Mouse (Mus musculus) heart, embryonic 10.5 days (tissue): ENCODE data around the gene Klre1. TPM values are rescaled to one million over a fixed set of nuclear protein-coding genes. Genes with fewer than 3 reads are reported as not detected.

ENCODE experiments used
- DNase-seq: peaks from one replicate; pipeline ENCODE4 v3.0.0-alpha.2; 2017; ENCODE audit warnings: low spot score
- H3K27ac ChIP-seq: fragments of 300-500 bp; sonication (generic); 2 replicates; pipeline ENCODE4 v1.5.1; 2016; ENCODE audit warnings: mild to moderate bottlenecking
- H3K27me3 ChIP-seq: fragments of 300-500 bp; sonication (generic); 2 replicates; pipeline ENCODE4 v1.6.1; 2016; ENCODE audit warnings: mild to moderate bottlenecking; ENCODE audit not compliant: poor library complexity, insufficient read depth, severe bottlenecking
- H3K36me3 ChIP-seq: fragments of 300-500 bp; sonication (generic); 2 replicates; pipeline ENCODE4 v1.6.1; 2016; ENCODE audit warnings: mild to moderate bottlenecking, moderate library complexity
- H3K4me1 ChIP-seq: fragments of 300-500 bp; sonication (generic); 2 replicates; pipeline ENCODE4 v1.6.1; 2016; ENCODE audit warnings: mild to moderate bottlenecking
- H3K4me3 ChIP-seq: fragments of 300-500 bp; sonication (generic); 2 replicates; pipeline ENCODE4 v1.5.1; 2016; ENCODE audit warnings: mild to moderate bottlenecking, moderate library complexity
- H3K9me3 ChIP-seq: fragments of 300-500 bp; sonication (generic); 2 replicates; pipeline ENCODE4 v1.6.1; 2016; ENCODE audit warnings: mild to moderate bottlenecking, moderate library complexity
- WGBS: fragments of 180-500 bp; shearing (Covaris S2); methylation state at CpG from one replicate; pipeline ENCODE4 v1.1.7; 2016; 5-methylcytosine and 5-hydroxymethylcytosine counted together
- polyA plus RNA-seq: library from polyadenylated mRNA; unstranded; fragments of >200 nt; fragmentation: Nextera tagmentation; extraction: Ambion mirVana; gene quantifications from 2 replicates; pipeline ENCODE4 v1.2.1, GENCODE M21; 2016

The Klre1 gene
- polyA plus RNA-seq, 1 experiment from 2014 or later = not detected

- Histone ChIP-seq H3K4me1 (no peaks in the 10 kb centered on the region), H3K4me3 (no peak overlapping the region), H3K27me3 (no peaks in the 10 kb centered on the region), H3K27ac (no peak overlapping the region), H3K9me3 (no peaks in the 10 kb centered on the region), H3K36me3 (0 out of 2 replicates have a peak, but pooled peaks cover 2% of the 10 kb centered on the region)
- WGBS = 80% methylated on average over 2 of the region's 2 CpGs
- DNase-seq = no peak
Observed at GRCm38 (mm10) chr6:129547277-129547676, 30.4 kb upstream of the Klre1 start.

DNA sequence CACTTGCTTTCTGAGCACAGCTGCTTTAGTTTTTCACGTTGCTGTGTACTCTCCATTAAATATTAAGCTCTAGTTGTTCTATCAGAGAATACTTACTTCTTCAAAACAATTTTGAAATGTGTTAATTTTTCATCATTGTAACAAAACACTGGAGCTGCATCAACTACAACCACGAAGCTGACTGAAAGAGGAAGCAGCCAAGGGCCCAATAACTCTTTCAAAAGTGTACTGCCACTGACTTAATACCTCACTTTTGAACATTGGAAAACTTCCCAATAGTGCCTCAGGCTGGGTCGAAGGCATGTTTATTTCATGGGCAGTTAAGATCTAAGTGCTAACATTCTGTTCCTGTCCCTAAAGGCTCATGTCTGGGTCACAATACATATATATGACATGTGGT, 29.7 kb upstream of the Klre1 start:
- WGBS = 68% methylated on average over 3 of the region's 3 CpGs
- Histone ChIP-seq H3K36me3 (no peaks in the 10 kb centered on the region), H3K4me1 (no peaks in the 10 kb centered on the region), H3K27me3 (no peaks in the 10 kb centered on the region), H3K27ac (no peak overlapping the region), H3K9me3 (no peaks in the 10 kb centered on the region), H3K4me3 (no peak overlapping the region)
- no peak for DNase-seq

DNA sequence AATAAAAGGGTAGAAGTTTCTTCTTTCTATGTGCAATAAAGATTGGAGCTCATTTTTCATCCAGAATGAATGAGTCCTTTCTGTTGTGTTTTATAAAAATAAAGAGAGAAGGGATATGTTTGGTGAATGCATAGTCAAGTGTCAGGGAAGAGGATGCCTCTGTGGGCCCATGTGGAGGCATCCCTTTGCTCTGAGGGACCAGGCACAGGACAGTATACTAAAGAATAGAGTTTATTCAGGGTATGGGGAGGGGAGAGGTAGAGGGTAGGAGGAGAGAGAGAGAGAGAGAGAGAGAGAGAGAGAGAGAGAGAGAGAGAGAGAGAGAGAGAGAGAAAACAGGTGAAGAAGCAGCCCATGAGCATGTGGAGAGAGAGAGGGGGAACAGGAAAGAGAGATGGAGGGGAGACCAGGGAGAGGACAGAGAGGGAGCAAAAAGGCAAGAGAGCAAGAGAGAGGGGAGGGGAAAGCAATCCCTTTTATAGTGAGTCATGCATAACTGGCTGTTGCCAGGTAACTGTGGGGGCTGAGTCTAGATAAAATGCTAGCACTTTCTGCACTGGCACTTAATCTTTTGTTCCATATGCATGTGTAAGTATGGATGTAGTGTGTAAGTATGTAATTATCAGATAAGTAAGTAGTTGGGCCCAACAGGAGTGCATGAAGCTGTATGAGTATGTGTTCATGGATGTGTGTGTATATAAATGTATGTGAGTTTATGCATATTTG, 20.2 kb upstream of the Klre1 start:
- Histone ChIP-seq H3K27ac (no peak overlapping the region), H3K9me3 (no peaks in the 10 kb centered on the region), H3K36me3 (no peaks in the 10 kb centered on the region), H3K4me3 (no peak overlapping the region), H3K4me1 (no peaks in the 10 kb centered on the region), H3K27me3 (no peaks in the 10 kb centered on the region)
- DNase-seq = no peak

GRCm38 (mm10) chr6:129558946-129559640, 18.6 kb upstream of the Klre1 start:
- DNase-seq = peak; percentile 85
- Histone ChIP-seq H3K27me3 (no peaks in the 10 kb centered on the region), H3K4me3 (no peak overlapping the region), H3K27ac (no peak overlapping the region), H3K4me1 (no peaks in the 10 kb centered on the region), H3K9me3 (no peaks in the 10 kb centered on the region), H3K36me3 (no peaks in the 10 kb centered on the region)
- 21% methylated on average over 12 of the region's 12 CpGs for WGBS

- H3K36me3 ChIP-seq = no peaks in the 10 kb centered on the region
- WGBS = 44% methylated on average over 4 of the region's 4 CpGs
- no peak for DNase-seq
- no peaks in the 10 kb centered on the region for H3K4me1 ChIP-seq
- H3K27ac ChIP-seq = no peak overlapping the region
- no peak overlapping the region for H3K4me3 ChIP-seq
- H3K9me3 ChIP-seq = no peaks in the 10 kb centered on the region
- no peaks in the 10 kb centered on the region for H3K27me3 ChIP-seq
Observed at GRCm38 (mm10) chr6:129559641-129560027, 18.1 kb upstream of the Klre1 start.

GRCm38 (mm10) chr6:129565257-129565656, 12.4 kb upstream of the Klre1 start:
- H3K4me3 ChIP-seq = no peak overlapping the region
- no peaks in the 10 kb centered on the region for H3K27me3 ChIP-seq
- no peaks in the 10 kb centered on the region for H3K4me1 ChIP-seq
- no peak overlapping the region for H3K27ac ChIP-seq
- 76% methylated on average over 2 of the region's 2 CpGs for WGBS
- no peak for DNase-seq
- no peaks in the 10 kb centered on the region for H3K9me3 ChIP-seq
- H3K36me3 ChIP-seq = no peaks in the 10 kb centered on the region

- Histone ChIP-seq H3K27me3 (no peaks in the 10 kb centered on the region), H3K4me1 (no peaks in the 10 kb centered on the region), H3K9me3 (no peaks in the 10 kb centered on the region), H3K4me3 (no peak overlapping the region), H3K27ac (no peak overlapping the region), H3K36me3 (no peaks in the 10 kb centered on the region)
- 28% methylated on average over 2 of the region's 2 CpGs for WGBS
- no peak for DNase-seq
Observed at GRCm38 (mm10) chr6:129575315-129575714, 2.4 kb upstream of the Klre1 start.

GRCm38 (mm10) chr6:129581274-129581673, 3.6 kb downstream of the Klre1 start:
- no peaks in the 10 kb centered on the region for H3K27me3 ChIP-seq
- no peak overlapping the region for H3K27ac ChIP-seq
- no peak overlapping the region for H3K4me3 ChIP-seq
- WGBS = 68% methylated on average over 4 of the region's 4 CpGs
- no peaks in the 10 kb centered on the region for H3K4me1 ChIP-seq
- H3K9me3 ChIP-seq = no peaks in the 10 kb centered on the region
- DNase-seq = no peak
- no peaks in the 10 kb centered on the region for H3K36me3 ChIP-seq

- Histone ChIP-seq H3K27ac (no peak overlapping the region), H3K27me3 (no peaks in the 10 kb centered on the region), H3K9me3 (no peaks in the 10 kb centered on the region), H3K36me3 (no peaks in the 10 kb centered on the region), H3K4me3 (no peak overlapping the region), H3K4me1 (no peaks in the 10 kb centered on the region)
- WGBS = 71% methylated on average over 4 of the region's 4 CpGs
- DNase-seq = no peak
Observed at GRCm38 (mm10) chr6:129581896-129582295, 4.2 kb downstream of the Klre1 start.

- Histone ChIP-seq H3K36me3 (no peaks in the 10 kb centered on the region), H3K4me1 (no peaks in the 10 kb centered on the region), H3K27ac (no peak overlapping the region), H3K27me3 (no peaks in the 10 kb centered on the region), H3K9me3 (no peaks in the 10 kb centered on the region), H3K4me3 (no peak overlapping the region)
- DNase-seq = no peak
- WGBS = 76% methylated on average over 3 of the region's 3 CpGs
Observed at GRCm38 (mm10) chr6:129583014-129583413, 5.3 kb downstream of the Klre1 start.

DNA sequence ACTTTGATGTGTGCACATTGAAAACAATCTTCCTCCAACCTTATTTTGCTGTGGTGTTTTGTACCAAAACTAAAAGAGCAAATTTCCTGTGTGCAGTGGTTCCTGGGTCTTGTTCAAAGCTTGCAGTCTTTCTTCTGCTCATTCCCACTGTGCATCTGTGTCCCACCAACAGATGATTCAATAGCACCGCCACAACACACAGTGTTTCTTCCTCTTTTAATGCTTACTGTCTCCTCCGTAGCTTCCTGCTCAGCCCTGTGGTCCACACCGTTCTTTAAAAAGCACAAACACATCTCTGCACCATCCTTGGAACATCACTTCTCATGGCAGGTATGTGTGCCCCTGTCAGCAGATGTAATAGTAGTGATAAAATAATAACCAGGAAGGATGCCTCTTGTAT, 13.8 kb downstream of the Klre1 start, which contains the start of gene Klrd1:
Klrd1 (plus strand) TSS at position 275 of the 400 bp plus-strand sequence.
- no peak within 1 kb of the TSS for H3K27ac ChIP-seq
- no peak for DNase-seq
- H3K9me3 ChIP-seq = no peaks in the 10 kb centered on the region
- WGBS = 71% methylated on average over 3 of the region's 3 CpGs
- H3K4me1 ChIP-seq = no peaks in the 10 kb centered on the region
- H3K27me3 ChIP-seq = no peaks in the 10 kb centered on the region
- H3K4me3 ChIP-seq = no peak within 1 kb of the TSS
- no peaks in the 10 kb centered on the region for H3K36me3 ChIP-seq

DNA sequence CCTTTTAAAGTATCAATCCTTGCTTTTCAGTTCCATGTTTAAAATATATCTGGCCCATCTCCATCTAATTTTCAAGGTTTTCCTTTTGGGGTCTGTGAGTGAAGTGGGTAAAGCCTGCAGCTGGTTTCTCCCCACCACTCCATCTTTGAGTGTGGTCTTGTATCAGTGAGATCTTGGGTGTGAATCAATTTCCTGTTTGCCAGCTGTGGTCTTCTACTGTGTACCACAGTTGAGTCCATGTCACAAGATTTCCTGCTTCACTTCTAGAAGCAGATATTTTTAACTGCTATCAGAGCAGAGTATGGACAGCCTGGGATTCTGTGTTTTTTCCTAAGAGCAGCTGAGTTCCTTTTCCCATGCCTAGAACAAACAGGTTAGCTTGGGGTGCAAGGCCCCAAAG, 30.7 kb downstream of the Klre1 start:
- Histone ChIP-seq H3K4me1 (no peaks in the 10 kb centered on the region), H3K4me3 (no peak overlapping the region), H3K27me3 (no peaks in the 10 kb centered on the region), H3K36me3 (no peaks in the 10 kb centered on the region), H3K9me3 (no peaks in the 10 kb centered on the region), H3K27ac (no peak overlapping the region)
- no peak for DNase-seq

- Histone ChIP-seq H3K4me3 (no peak within 1 kb of the TSS), H3K36me3 (no peaks in the 10 kb centered on the region), H3K27ac (no peak within 1 kb of the TSS), H3K9me3 (no peaks in the 10 kb centered on the region), H3K4me1 (no peaks in the 10 kb centered on the region), H3K27me3 (no peaks in the 10 kb centered on the region)
- 83% methylated on average over 4 of the region's 4 CpGs for WGBS
- no peak for DNase-seq
Observed at GRCm38 (mm10) chr6:129623735-129624134, 46.0 kb downstream of the Klre1 start, which contains the start of gene Klrk1. Gene Klrk1 (minus strand): TSS chr6:129623864.
